Mouse (Mus musculus) heart, postnatal 10 days (tissue): ENCODE results near the gene Eif4g3. TPM values are rescaled to one million over a fixed set of nuclear protein-coding genes. Genes with fewer than 3 reads are reported as not detected.

Experiments
- DNase-seq, 2 experiments: peaks; one replicate each; pipeline ENCODE4 v3.0.0; 2021
- intact Hi-C: fragments of 180-260 bp; cut with DNase I; formaldehyde crosslinking; loops from one replicate; pipeline ENCODE4 v1.15.1; 2025
- total RNA-seq, 2 experiments: library from RNA; stranded (reverse); gene quantifications; 2 replicates each; pipeline ENCODE4 v1.2.3; 2021

Gene Eif4g3
- total RNA-seq, 2 experiments from 2014 or later, result 59.1 to 60.6 TPM

DNA sequence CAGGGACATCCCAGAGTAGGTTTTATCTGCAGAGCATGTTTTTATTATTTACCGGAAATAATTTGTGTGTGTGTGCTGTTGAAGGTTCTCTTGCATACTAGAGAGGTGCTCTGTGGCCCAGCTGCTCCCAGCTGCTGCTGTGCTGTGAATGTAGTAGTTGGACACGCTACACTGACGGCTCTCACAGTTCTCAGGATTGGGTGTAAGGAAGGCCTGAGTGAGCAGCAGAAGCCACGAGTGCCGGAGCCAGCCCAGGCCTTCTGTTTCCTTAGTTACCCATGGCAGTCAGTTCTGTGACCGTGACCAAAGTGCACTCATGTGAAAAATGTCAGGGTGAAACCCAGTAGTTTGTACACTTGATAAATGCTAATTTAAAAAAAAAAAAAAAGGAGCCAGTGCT, 25.2 kb downstream of the Eif4g3 start:
- peak; percentile 61 to 68 for DNase-seq
- intact Hi-C loops, result no loop called here

DNA sequence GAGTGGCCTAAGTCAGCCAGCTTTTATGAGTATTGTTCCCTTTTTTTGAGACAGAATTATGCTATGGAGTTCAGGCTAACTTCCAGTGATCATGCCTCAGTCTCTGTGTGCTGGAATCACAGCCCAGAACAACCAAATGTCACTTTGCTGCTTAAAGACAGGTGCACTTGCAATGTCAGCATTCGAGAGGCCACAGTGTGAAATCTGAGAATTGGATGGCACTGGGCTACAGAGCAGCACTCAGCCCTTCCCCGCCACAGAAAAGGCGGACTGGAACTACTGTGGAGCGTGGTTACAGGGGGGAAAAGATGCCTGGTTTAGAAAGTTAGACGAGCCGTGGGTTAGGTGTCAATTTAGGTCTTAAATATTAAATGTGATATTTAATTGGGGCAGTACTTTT, 27.4 kb downstream of the Eif4g3 start:
- no peak for DNase-seq
- intact Hi-C loops, result no loop called here

DNA sequence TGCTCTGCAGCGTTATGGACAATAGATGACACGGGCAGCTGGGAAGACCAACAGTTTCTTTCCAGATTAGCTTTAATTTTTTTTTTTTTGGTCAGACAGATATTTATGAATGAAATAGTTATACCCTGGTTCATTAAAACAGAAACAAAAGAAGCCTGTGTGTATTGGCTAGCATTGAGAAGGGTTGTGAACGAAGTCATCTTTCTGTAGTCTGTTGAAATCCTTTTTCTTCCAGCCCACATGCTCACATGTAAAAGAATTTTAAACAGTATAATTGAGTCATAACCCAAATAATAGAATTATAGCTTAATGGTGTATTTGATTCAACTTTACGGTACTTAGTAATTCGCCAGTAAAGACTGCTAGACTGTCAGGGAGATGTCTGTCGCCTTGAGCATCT, 28.8 kb downstream of the Eif4g3 start:
- no peak for DNase-seq
- intact Hi-C loops, result no loop called here

- no peak for DNase-seq
- intact Hi-C loops, result no loop called here
Measured at GRCm38 (mm10) chr4:138022761-138023160, 29.9 kb downstream of the Eif4g3 start.

GRCm38 (mm10) chr4:138023403-138024100, 30.7 kb downstream of the Eif4g3 start:
- intact Hi-C loops, result no loop called here
- DNase-seq, result no peak

DNA sequence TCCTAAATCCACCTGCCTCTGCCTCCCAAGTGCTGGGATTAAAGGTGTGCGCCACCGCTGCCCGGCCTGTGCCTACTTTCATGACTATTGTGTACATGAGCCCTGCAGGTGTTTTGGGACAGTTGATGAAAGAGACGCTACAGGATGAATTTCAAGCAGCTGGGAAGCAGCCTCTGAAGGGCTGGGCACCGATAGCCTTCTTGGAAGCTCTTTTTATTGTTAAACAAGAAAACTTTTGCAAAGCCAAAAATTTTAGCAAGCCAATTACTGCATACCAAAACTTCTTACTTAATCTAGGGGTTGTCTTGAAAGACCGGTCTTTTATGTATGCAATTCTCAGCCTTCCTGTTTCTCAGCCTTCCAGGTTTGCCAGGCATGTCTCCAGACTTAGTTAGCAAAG, 36.3 kb downstream of the Eif4g3 start:
- DNase-seq, result no peak
- intact Hi-C loops, result no loop called here

DNA sequence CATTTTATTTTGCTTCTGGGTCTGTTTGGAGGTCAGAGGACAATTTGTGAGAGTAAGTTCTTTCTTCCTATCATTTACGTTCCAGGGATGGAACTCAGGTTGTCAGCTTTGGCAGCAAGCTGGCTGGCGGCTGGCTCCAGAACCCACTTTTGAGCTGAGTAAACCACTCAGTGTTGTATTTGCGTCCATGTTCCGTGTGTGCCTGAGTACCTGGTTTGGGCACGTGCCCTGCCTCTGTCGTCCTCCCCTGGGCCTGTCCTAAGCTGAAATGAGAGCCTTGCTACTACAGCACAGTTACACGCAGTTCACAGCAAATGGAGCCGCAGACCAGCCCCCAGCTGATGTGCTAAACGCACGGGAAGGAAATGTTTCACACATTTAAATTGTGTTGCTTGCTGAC, 39.0 kb downstream of the Eif4g3 start:
- intact Hi-C loops, result no loop called here
- DNase-seq, result no peak

DNA sequence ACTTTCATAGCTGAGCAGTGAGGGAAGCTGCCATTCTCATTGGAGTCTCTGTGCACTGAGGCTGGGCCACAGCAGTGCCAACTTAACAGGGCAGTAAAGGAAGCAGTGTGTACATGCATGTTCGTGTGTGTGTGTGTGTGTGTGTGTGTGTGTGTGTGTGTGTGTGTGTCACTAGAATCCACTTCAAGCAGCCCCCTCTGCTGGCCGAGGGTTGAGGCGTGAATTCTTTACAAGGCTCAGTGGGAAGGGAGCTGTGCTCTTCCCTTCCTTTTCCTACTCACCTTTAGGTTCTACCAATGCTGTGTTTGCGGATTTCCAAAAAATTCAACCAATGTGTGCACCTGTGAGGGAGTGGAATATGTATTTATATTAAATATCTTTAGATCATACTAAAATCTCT, 41.0 kb downstream of the Eif4g3 start:
- intact Hi-C loops, result no loop called here
- no peak for DNase-seq

GRCm38 (mm10) chr4:138035435-138036120, 42.8 kb downstream of the Eif4g3 start:
- intact Hi-C loops, result no loop called here
- no peak for DNase-seq

GRCm38 (mm10) chr4:138037110-138037509, 44.3 kb downstream of the Eif4g3 start:
- intact Hi-C loops, result no loop called here
- no peak for DNase-seq

DNA sequence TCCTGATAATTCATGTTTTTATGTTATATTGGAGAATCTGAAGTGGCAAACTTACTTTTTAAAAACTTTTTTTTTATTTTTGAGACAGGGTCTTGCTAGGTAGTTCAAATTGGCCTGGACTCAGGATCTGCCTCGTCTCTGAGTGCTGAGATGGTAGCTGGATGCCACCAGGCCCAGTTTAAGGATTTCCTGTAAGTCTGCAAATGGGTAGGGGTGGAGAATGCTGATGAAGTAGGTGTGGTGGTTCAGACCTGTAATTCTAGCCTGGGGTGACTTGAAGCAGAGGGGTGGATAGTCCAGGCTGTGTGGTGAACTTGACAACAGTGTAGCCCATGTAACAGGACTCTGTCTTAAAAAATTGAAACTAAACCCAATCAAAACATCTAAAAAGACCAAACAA, 45.1 kb downstream of the Eif4g3 start:
- no peak for DNase-seq
- intact Hi-C loops, result no loop called here

- no peak for DNase-seq
- intact Hi-C loops, result no loop called here
Measured at GRCm38 (mm10) chr4:138038365-138039274, 45.8 kb downstream of the Eif4g3 start.

DNA sequence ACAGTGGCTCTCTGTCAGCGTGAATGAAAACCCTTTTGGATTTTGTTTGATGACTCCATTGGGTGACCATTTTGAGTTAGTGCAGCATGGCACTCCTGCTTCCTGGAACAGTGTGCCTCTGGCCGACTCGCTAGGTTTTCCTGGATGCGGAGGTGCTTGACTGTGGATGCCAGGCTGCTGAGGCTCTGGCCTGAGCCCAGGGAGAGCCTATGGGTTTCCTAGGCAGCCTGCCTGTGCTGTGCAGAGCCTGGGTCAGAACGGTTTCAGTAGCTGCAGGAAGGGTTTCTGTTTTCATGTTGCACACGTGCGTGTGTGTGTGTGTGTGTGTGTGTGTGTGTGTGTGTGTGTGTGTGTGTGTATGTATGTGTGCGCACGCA, 46.4 kb downstream of the Eif4g3 start:
- intact Hi-C loops, result no loop called here
- DNase-seq, result peak in 1 of 2 experiments; percentile 29

GRCm38 (mm10) chr4:138040589-138040988, 47.8 kb downstream of the Eif4g3 start:
- intact Hi-C loops, result no loop called here

GRCm38 (mm10) chr4:138041566-138042256, 48.9 kb downstream of the Eif4g3 start:
- no peak for DNase-seq
- intact Hi-C loops, result no loop called here

More at GRCm38 (mm10) chr4:138040589-138040988, 47.8 kb downstream of the Eif4g3 start:
- no peak for DNase-seq

GRCm38 (mm10) chr4:138042257-138042589, 49.4 kb downstream of the Eif4g3 start:
- no peak for DNase-seq
- intact Hi-C loops, result no loop called here

GRCm38 (mm10) chr4:138042625-138043024, 49.8 kb downstream of the Eif4g3 start:
- no peak for DNase-seq
- intact Hi-C loops, result no loop called here

DNA sequence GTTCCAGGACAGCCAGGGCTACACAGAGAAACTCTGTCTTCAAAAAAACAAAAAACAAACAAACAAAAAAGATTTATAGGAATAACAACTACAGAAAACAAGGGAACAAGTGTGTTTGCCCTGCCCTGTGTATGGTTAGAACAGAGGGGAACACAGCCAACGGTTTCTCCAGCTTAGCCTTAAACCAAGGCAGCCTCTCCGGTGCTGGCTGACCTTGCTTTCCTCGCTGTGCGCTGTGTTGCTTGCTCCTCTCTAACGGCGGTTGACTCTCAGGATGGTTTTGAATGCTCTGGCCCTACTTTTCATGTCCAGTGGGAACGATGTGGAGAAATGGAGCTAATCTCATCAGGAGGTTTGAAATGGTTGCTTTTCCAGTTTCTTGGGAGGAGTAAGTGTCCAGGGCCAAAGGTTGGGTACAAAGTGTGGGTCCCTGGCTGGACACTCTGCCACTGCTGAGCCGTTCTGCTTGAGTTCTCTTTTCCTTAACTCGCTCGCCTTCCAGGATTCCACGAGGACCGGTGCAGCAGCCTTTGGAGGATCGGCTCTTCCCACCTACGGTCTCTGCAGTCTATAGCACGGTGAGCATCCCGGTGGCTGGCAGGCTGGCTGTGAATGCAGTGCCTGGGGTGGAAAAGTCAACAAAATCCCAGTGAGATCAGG, 52.1 kb downstream of the Eif4g3 start:
- intact Hi-C loops, result no loop called here

DNA sequence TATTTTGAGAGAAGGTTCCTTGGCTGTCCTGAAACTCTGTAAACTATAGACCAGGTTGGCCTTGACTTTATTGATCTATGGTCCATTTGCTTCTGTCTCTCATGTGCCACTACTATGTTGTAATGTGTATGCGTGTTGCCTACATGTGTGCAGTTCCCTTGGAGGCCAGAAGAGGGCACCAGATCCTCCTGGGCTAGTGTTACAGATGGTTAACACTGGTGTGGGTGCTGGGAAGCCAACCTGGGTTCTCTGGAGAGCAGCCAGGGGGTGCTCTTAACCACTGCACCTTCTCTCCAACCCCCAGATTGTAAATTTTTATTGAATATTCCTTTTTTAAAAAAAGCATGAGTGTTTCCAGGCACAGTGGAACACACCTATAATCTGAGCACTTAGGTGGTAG, 53.0 kb downstream of the Eif4g3 start:
- no peak for DNase-seq
- intact Hi-C loops, result no loop called here

More for the DNA sequence above, 52.1 kb downstream of the Eif4g3 start:
- DNase-seq, result no peak

DNA sequence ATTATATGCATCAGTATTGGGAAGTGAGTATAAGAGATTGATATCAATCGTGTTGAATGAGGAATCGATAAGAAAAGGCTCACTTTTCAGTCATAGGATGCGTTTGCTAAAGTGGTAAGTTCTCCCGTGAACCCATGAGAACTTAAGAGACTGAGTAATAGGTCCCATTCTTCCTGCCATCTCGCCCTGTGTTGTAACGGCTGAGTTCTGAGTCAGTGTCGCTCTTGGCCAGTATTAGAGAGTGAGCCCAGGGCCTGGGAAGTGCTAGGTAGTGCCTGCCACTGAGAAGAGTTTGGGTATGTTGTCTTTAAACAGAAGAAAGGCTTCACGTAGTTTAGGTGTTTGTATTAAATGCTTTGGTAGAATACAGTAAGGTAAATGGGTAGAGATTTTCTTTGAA, 53.5 kb downstream of the Eif4g3 start:
- DNase-seq, result no peak
- intact Hi-C loops, result no loop called here
